Mouse (Mus musculus) spleen, embryonic (tissue): ENCODE results near the gene Ppp2r5e.
"Not testable (repeated sequence)": the region's sequence is repeated elsewhere in the genome, so short reads cannot be mapped to it uniquely, and the experiment has no call there.

ENCODE experiments used
- CTCF ChIA-PET: fragments of 350-600 bp; sonication (Branson Sonifier 250); formaldehyde crosslinking; loops from one replicate; lab custom pipeline; 2022; lab: Charles Lee

Gene Ppp2r5e

DNA sequence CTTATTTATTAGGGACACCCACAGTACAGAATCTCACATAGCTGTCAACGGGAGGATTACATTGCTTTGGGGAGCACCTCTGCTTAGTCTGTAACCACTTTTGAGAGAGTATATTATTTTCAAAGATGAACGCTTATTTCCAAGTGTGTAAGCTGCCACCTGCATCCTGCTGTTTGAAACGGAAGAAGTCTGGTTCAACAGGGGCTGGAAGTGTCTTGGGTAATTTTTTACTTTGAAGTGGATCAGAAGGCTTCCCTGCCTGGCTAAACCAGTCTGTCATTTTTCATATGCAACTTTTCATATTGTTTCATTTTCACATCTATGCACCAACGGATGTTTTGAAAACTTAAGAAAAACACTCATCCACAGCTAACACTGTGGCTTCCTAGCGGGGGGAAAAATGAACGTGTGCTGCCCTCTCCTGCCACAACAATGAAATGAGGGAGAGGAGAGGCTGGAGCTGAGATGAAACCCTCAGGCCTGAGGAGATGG, 146.5 kb downstream of the Ppp2r5e start:
- CTCF ChIA-PET = interaction anchor here (0.6 kb wide), 1 partner anchor 146 kb away, joined by 4 read pairs; no protein-coding TSS in a partner anchor

DNA sequence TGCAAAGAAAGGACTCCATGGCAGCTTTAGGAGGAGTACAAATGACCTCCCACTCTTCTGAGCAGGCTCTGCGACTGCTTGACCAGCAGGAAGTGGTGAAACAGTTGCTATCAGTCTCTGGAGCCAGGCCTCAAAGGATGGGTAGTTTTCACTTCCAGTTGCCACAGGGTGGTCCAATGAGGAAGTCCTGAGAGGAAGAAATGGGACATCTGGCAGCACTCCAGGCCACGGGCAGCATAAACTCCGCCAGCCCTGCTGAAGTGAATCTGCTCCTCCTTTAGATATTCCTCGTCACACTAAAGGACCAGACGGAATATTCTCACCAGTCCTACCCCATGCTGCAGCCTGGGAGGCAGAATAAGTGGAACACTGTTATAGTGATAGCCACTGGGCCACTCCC, 147.1 kb downstream of the Ppp2r5e start:
- CTCF ChIA-PET = interaction anchor here (0.6 kb wide), 1 partner anchor 18 kb away, joined by 12 read pairs; no protein-coding TSS in a partner anchor

DNA sequence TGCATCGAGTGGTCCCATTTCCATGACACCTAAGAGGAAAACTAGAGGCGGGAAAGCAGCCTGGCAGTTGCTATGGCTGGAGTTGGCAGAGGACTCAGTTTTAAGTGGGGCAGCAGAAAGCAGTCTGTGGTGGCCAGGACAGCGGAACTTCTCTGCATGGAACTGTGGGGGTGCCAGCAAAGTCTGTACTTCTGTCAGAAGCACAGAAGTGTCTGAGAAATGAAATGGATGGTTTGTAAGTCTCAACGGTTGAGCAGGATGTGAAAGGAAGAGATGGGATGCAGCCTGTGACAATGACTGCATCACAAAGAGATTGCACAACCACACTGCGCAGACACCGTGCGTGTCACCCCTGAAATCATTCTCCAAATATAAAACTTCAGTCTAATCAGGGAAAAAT, 149.8 kb downstream of the Ppp2r5e start:
- CTCF ChIA-PET = no interaction called here

DNA sequence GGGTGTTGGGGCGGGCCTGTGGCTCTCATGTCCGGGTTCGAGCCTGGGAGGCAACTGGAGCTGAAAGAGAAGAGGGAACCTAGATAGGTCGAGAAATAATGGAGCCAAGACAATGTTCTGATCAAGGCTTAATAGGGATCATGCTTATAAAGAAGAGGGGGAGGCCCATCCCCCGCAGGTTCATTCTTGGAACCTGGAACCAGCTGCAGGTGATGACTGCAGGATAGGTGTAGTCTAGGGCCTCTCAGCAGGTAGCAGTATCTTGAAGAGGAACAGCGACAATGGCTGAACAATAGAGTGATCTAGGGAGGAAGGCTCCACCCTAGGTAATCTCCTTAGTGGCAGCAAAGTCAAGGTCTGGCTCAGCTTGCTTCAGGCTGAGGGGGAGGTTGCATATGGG, 163.6 kb downstream of the Ppp2r5e start:
- CTCF ChIA-PET = not testable (repeated sequence)

DNA sequence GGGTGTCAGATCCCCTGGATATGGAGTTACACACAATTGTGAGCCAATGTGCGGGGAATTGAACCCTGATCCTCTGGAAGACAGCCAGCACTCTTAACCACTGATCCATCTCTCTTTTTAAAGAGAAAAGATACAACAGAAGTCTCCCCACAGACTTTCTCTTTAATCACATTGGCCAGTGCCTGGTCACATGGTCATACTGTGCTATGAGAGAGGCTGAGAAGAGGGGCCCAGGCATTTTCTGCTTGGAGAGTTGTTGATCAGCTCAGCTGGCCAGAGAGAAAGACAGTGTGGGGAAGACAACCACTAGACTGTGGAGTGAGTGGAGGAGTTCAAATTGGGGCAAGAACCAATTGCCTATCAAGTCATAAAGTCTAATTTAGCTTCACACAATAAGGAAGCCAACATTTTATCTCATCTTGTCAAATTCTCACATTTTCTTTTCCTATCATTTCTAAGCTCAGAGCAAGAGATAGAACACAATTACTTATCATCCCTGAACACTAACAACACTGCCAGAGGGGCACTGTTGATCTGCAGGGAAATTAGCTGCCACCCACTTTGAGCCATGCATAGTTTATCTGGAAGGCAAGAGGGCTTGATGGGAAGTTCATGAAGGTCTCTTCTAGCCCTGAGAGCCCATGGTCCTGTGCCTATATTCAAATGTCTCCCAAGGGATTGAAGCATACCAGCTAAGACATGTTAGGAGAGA, 166.2 kb downstream of the Ppp2r5e start:
- CTCF ChIA-PET = no interaction called here

DNA sequence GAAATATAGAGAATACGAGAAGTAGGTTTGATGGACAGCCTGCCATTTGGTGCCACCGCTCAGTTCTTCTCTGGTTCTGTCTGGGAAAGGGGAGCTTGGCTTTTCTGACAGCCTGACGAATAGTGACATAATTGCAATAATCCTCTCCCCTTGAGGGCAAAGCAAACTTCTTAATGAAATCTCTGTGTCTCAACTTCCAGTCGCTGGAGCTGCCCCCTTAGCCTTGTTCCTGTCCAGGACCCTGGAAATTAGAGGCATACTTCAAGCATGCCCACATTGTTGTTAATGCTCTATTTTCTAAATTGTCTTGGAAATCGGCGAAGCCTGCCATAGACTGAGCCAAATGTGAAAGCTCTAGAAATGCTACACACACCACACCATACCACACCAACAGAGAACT, 167.3 kb downstream of the Ppp2r5e start:
- CTCF ChIA-PET = no interaction called here

DNA sequence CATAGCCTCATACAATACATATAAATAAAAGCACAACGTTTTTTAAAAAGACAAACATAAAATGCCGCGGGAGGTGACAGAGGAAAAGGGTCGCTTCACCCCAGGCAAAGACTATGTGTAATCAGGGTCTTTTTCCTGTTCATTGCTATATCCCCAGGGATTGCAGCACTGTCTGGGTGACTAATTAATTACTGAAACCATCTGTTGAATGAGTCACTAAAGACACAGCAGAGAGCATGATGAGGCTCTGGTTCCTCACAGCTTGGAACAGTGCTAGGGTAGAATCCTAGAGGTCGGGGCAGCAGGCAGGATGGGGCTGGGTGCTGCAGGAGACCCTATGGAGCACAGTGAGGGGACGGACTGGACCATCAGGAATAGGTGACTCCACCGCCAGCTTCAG, 170.2 kb downstream of the Ppp2r5e start:
- CTCF ChIA-PET = no interaction called here

DNA sequence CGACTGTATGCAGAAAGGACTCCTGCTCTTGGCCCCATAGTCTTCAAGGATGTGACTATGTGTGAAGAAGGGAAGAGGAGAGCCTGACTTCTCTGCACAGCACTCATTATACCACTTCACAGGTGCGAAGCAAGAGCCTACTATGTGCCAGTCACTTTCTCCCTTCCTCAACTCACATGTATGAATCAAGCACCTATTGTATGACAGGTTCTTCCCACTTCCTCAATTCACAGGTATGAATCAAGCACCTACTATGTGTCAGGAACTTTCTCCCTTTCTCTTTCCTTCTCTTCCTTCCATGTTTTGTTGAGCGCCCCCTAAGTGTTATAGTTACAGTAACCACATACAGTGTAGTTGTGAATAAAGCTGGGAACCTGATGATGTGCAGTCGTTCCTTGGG, 171.2 kb downstream of the Ppp2r5e start:
- CTCF ChIA-PET = no interaction called here

DNA sequence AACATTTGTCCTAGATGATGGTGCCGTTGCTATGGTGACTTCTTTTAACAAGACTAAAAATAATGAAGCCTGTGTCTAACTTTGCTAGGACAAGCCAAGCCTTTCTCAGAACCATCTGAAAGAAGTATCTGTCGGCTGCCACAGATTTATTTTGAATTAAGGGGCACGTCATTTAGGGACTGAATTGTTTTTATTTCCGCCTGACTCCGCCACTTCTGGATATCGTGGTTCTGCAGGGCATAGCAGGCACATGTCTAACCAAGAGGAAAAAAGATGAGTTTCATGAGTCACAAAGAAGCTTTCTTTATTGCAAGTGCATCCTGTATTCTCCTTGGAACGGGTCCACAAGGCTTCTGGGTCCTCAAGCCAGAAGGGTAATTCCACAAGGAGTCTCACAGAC, 171.7 kb downstream of the Ppp2r5e start:
- CTCF ChIA-PET = no interaction called here

DNA sequence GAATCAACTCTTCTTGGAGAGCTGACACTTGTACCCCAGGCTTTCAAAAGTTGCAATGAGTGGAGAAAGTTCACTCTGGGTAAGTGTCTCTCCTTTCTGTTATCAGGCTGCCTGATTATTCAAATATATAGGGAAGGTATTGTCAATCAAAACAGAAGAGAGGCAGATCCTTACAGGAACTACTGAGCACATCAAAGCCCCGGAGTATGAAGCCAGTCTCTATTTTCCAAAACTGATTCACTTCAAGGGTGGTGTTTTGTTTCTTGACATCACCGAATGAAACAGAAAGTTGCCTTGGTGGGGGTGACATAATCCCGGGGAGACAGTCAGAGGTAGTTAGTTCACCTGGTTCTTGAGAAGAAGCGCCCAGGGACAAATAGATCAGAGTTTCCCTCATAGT, 179.4 kb downstream of the Ppp2r5e start, which contains the start of gene Gphb5:
Gphb5 (minus strand) TSS at position 101 of the 400 bp plus-strand sequence.
- CTCF ChIA-PET = no interaction called here

DNA sequence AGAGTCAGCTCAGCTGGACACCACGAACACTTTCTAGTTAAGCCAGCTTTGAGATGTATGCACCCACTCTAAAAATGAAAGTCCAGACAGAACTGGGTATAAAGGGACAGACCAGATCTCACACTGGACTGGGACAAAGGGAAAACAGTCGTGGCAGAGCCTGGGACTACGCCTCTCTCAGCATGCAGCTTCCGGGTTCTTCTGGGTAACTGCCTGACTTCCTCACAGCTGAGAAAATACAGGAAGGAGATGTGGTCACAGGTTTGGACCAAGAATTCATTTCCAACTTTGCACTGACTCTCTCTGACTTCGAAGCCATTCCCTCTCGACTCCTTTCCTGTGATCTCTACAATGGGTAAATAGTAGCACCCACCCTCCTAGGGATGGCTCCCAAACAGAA, 181.1 kb downstream of the Ppp2r5e start:
- CTCF ChIA-PET = no interaction called here

DNA sequence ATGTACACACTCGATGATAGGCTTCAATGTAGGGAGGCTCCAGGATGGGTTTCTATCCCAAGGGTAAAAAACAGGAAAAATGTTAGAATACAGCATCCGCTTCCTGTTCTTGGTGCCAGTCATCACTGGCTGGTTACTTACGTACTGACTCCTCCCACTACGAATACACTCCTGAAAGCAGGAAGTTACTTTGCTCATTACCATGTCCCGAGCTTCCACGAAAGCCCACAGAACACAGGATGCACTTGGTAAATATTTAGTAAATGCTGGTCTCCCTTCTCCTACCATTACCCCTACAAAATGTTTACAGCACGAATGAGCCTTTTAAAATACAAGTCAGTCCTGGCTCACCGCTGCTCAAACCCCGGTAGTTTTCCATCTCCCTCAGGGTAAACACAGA, 183.1 kb downstream of the Ppp2r5e start:
- CTCF ChIA-PET = no interaction called here
